Comparison of ENCODE assay signal across 16 mouse cellular contexts in the genomic region with DNA sequence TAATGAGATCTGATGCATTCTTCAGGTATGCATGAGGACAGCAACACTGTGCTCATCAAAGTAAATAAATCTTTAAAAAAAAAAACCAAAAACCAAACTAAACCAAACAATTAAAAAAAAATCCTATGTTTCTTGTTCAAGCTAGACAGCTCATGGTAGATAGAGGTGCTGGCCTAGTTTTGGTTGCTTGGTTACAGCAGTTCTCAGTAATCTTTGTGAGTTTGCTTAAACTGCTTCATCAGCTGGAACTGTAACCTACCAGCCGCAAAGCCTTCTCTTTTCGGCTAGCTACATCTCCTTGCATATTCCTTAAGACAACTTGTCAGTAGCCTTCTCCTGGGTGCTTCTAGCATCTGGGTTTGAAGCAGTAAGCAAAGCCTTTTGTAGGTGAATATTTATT.
"Had no signal": no experiment of that assay in that cellular context is flagged by ENCODE, and none has a peak within 500 bp of the region (broad histone marks: within the 10 kb centered on the region; RNA-seq: fewer than 3 reads in every experiment).

No protein-coding gene starts in this region.

- ATAC-seq: liver, embryonic 12.5 days had no signal

- DNase-seq: kidney, adult 11 months; kidney, adult 9 months; kidney, postnatal 36 days; layer of hippocampus, adult 9-11 months; layer of hippocampus, postnatal 36 days; lung, embryonic 14.5 days; lung, postnatal 10 days; lung, postnatal 4 days; retina, postnatal 1 day; right cerebral cortex, postnatal 25 days; thymus, postnatal 36 days had no signal

- H3K9me3 ChIP-seq: limb, embryonic 15.5 days; liver, embryonic 12.5 days; midbrain, embryonic 12.5 days; neural tube, embryonic 13.5 days had no signal

- H3K4me3 ChIP-seq: limb, embryonic 15.5 days; liver, embryonic 12.5 days; midbrain, embryonic 12.5 days; neural tube, embryonic 13.5 days had no signal

- H3K27me3 ChIP-seq: limb, embryonic 15.5 days; liver, embryonic 12.5 days; midbrain, embryonic 12.5 days; neural tube, embryonic 13.5 days had no signal

- H3K4me2 ChIP-seq: limb, embryonic 15.5 days; liver, embryonic 12.5 days; lung, embryonic 14.5 days; midbrain, embryonic 12.5 days; neural tube, embryonic 13.5 days had no signal

- H3K36me3 ChIP-seq: midbrain, embryonic 12.5 days; neural tube, embryonic 13.5 days had no signal

- H3K27ac ChIP-seq: kidney, postnatal 0 days; limb, embryonic 15.5 days; liver, embryonic 12.5 days; midbrain, embryonic 12.5 days; neural tube, embryonic 13.5 days had no signal

- H3K9ac ChIP-seq: limb, embryonic 15.5 days; liver, embryonic 12.5 days; lung, embryonic 14.5 days; midbrain, embryonic 12.5 days; neural tube, embryonic 13.5 days had no signal

- H3K4me1 ChIP-seq: limb, embryonic 15.5 days; midbrain, embryonic 12.5 days; neural tube, embryonic 13.5 days had no signal
